Mouse (Mus musculus): ENCODE results near the gene Fmnl1. TPM values are rescaled to one million over a fixed set of nuclear protein-coding genes. Genes with fewer than 3 reads are reported as not detected.
A peak's percentile ranks its signal among the peaks of the same experiment; 100 is the strongest.

The Fmnl1 gene
- 1 to 10 TPM; 4.2 to 5.7 TPM for total RNA-seq (2021)
- long read RNA-seq, experiment 1, partial matches to known transcripts: 0 of 2 reads
- long read RNA-seq, experiment 1, other reads (novel, unspliced or antisense): 2 of 2 reads
- long read RNA-seq, experiment 2, partial matches to known transcripts: 0 of 2 reads
- long read RNA-seq, experiment 2, other reads (novel, unspliced or antisense): 0 of 2 reads

- peak within 1 kb of the TSS; percentile 86 for H3K27ac ChIP-seq
Measured at GRCm38 (mm10) chr11:103170494-103171285, at the start of gene Fmnl1. Gene Fmnl1 (plus strand): TSS chr11:103171107.

GRCm38 (mm10) chr11:103131701-103132575 lies 39.0 kb upstream of the Fmnl1 start, which contains the start of gene Hexim2:
Gene Hexim2 (plus strand): TSS chr11:103132429.
- DNase-seq: peak; percentile 84
- peak within 1 kb of the TSS; percentile 100 for H3K27ac ChIP-seq
- H3K4me3 ChIP-seq: peak within 1 kb of the TSS; percentile 80
- no peak for TF ChIP-seq CTCF (IDR thresholded peaks at IDR 0.05)
- intact Hi-C loops (cut with DNase I): loop anchor here (1.0 kb wide), 1 partner anchor 16 kb away; the partner anchor contains the start of gene Hexim1

More at GRCm38 (mm10) chr11:103170494-103171285, at the start of gene Fmnl1:
- intact Hi-C loops (cut with DNase I): loop anchor here (10.0 kb wide), 1 partner anchor 54 kb away; no protein-coding TSS in a partner anchor
- peak; percentile 69 for DNase-seq
- TF ChIP-seq CTCF (IDR thresholded peaks at IDR 0.05): no peak
- H3K4me3 ChIP-seq: peak within 1 kb of the TSS; percentile 87

- H3K4me3 ChIP-seq: peak overlapping the region; percentile 80
- intact Hi-C loops (cut with DNase I): loop anchor here (1.0 kb wide), 1 partner anchor 17 kb away; the partner anchor contains the start of gene Hexim1
- TF ChIP-seq CTCF (IDR thresholded peaks at IDR 0.05): no peak
Measured at GRCm38 (mm10) chr11:103132576-103133455, 38.1 kb upstream of the Fmnl1 start.

GRCm38 (mm10) chr11:103133456-103134185 lies 37.3 kb upstream of the Fmnl1 start:
- TF ChIP-seq CTCF (IDR thresholded peaks at IDR 0.05): no peak
- Histone ChIP-seq H3K27ac (peak overlapping the region; percentile 100), H3K4me3 (peak overlapping the region; percentile 65)
- intact Hi-C loops (cut with DNase I): no loop called here
- DNase-seq: no peak

More at GRCm38 (mm10) chr11:103132576-103133455, 38.1 kb upstream of the Fmnl1 start:
- DNase-seq: peak; percentile 100
- peak overlapping the region; percentile 100 for H3K27ac ChIP-seq

GRCm38 (mm10) chr11:103134221-103134620 lies 36.7 kb upstream of the Fmnl1 start:
- intact Hi-C loops (cut with DNase I): no loop called here
- no peak for DNase-seq
- Histone ChIP-seq H3K27ac (peak overlapping the region; percentile 100), H3K4me3 (no peak overlapping the region)
- TF ChIP-seq CTCF (IDR thresholded peaks at IDR 0.05): no peak

- H3K4me3 ChIP-seq: no peak overlapping the region
- DNase-seq: no peak
- intact Hi-C loops (cut with DNase I): no loop called here
- no peak overlapping the region for H3K27ac ChIP-seq
- TF ChIP-seq CTCF (IDR thresholded peaks at IDR 0.05): no peak
Measured at GRCm38 (mm10) chr11:103136039-103136577, 34.8 kb upstream of the Fmnl1 start.

- TF ChIP-seq CTCF (IDR thresholded peaks at IDR 0.05): no peak
- Histone ChIP-seq H3K27ac (peak overlapping the region; percentile 84), H3K4me3 (no peak overlapping the region)
- intact Hi-C loops (cut with DNase I): loop anchor here (5.0 kb wide), 1 partner anchor 38 kb away; the partner anchor contains the start of genes Acbd4 and Plcd3
- no peak for DNase-seq
Measured at GRCm38 (mm10) chr11:103139951-103140762, 30.8 kb upstream of the Fmnl1 start.

GRCm38 (mm10) chr11:103140763-103141100 lies 30.2 kb upstream of the Fmnl1 start:
- intact Hi-C loops (cut with DNase I): loop anchor here (5.0 kb wide), 1 partner anchor 38 kb away; the partner anchor contains the start of genes Acbd4 and Plcd3
- no peak for TF ChIP-seq CTCF (IDR thresholded peaks at IDR 0.05)
- peak; percentile 60 for DNase-seq
- Histone ChIP-seq H3K27ac (peak overlapping the region; percentile 84), H3K4me3 (peak overlapping the region; percentile 6; the same call in 1 of the 2 replicates)

- H3K27ac ChIP-seq: peak overlapping the region; percentile 84
- no peak for TF ChIP-seq CTCF (IDR thresholded peaks at IDR 0.05)
- peak overlapping the region; percentile 32 for H3K4me3 ChIP-seq
- DNase-seq: peak; percentile 79
- intact Hi-C loops (cut with DNase I): loop anchor here (5.0 kb wide), 1 partner anchor 39 kb away; the partner anchor contains the start of genes Acbd4 and Plcd3
Measured at GRCm38 (mm10) chr11:103141101-103141943, 29.6 kb upstream of the Fmnl1 start.

Data from gastrocnemius, adult 2 months (tissue).